Mouse (Mus musculus): ENCODE results near the gene Zfp800.

Zfp800 gene

GRCm38 (mm10) chr6:28193901-28194300 is 203.9 kb downstream of the Zfp800 start:
- DNase-seq: no peak

- no peak for DNase-seq
Measured at GRCm38 (mm10) chr6:28191935-28192334, 205.9 kb downstream of the Zfp800 start.

Measured in lung, postnatal 36 days (tissue).